Mouse (Mus musculus): ENCODE data around the gene Ly6c1. TPM values are rescaled to one million over a fixed set of nuclear protein-coding genes. Genes with fewer than 3 reads are reported as not detected.
"Not testable (repeated sequence)": the region's sequence is repeated elsewhere in the genome, so short reads cannot be mapped to it uniquely, and the experiment has no call there.

Ly6c1 gene
- total RNA-seq (2012; rRNA removed) (not detected in 2 replicates), total RNA-seq (2014; rRNA removed) (0.70 TPM in 1 of 2 replicates, not detected in the other), polyA plus RNA-seq (2012; ENCODE audit: insufficient read length, low read depth) (not detected in 2 replicates)

- H3K4me1 ChIP-seq (ENCODE audit: control insufficient read depth in 1 of 2, insufficient read depth in 2 of 2); H3K27me3 ChIP-seq (replicated peaks); dilution Hi-C loops (cut with MboI; ENCODE audit: extremely low pct_ligation_motif_present, extremely low pct_unique_long_range_greater_than_20kb, low sequenced_read_pairs); H3K27ac ChIP-seq (ENCODE audit: insufficient read depth, low read depth); H3K36me3 ChIP-seq (replicated peaks in 1 of 2; ENCODE audit: control insufficient read depth in 1 of 2, insufficient read depth in 1 of 2, low read length in 1 of 2); H3K9me3 ChIP-seq (replicated peaks; ENCODE audit: low read length); DNase-seq (ENCODE audit: extremely low read depth); in situ Hi-C loops (cut with MboI; ENCODE audit: low pct_ligation_motif_present, low pct_unique_long_range_greater_than_20kb, low sequenced_read_pairs); H3K79me2 ChIP-seq (replicated peaks; ENCODE audit: control insufficient read depth, extremely low read depth, insufficient read depth, poor library complexity, severe bottlenecking); H3K9ac ChIP-seq (ENCODE audit: insufficient read depth, low read depth); H3K4me3 ChIP-seq (replicated peaks in 1 of 3; ENCODE audit: low read depth in 2 of 3, low read length in 2 of 3, poor library complexity in 1 of 3); H3K4me2 ChIP-seq (ENCODE audit: insufficient read depth, low read depth, poor library complexity, severe bottlenecking): not testable (repeated sequence)
These were observed at the start of gene Ly6c1 for GRCm38 (mm10) chr15:75048642-75049261. Gene Ly6c1 (minus strand): TSS chr15:75048830.

GRCm38 (mm10) chr15:75088041-75088440, 39.4 kb upstream of the Ly6c1 start:
- H3K9me3 ChIP-seq (replicated peaks; ENCODE audit: low read length); H3K4me3 ChIP-seq (replicated peaks in 1 of 3; ENCODE audit: low read depth in 2 of 3, low read length in 2 of 3, poor library complexity in 1 of 3); H3K27ac ChIP-seq (ENCODE audit: insufficient read depth, low read depth); H3K4me1 ChIP-seq (ENCODE audit: control insufficient read depth in 1 of 2, insufficient read depth in 2 of 2); H3K36me3 ChIP-seq (replicated peaks in 1 of 2; ENCODE audit: control insufficient read depth in 1 of 2, insufficient read depth in 1 of 2, low read length in 1 of 2); H3K9ac ChIP-seq (ENCODE audit: insufficient read depth, low read depth); in situ Hi-C loops (cut with MboI; ENCODE audit: low pct_ligation_motif_present, low pct_unique_long_range_greater_than_20kb, low sequenced_read_pairs); H3K4me2 ChIP-seq (ENCODE audit: insufficient read depth, low read depth, poor library complexity, severe bottlenecking); H3K79me2 ChIP-seq (replicated peaks; ENCODE audit: control insufficient read depth, extremely low read depth, insufficient read depth, poor library complexity, severe bottlenecking); H3K27me3 ChIP-seq (replicated peaks); dilution Hi-C loops (cut with MboI; ENCODE audit: extremely low pct_ligation_motif_present, extremely low pct_unique_long_range_greater_than_20kb, low sequenced_read_pairs): not testable (repeated sequence)
- DNase-seq (ENCODE audit: extremely low read depth), result peak; percentile 10
- TF ChIP-seq CTCF (conservative IDR thresholded peaks at IDR 0.05 in 1 of 2, IDR thresholded peaks at IDR 0.05 in 1 of 2; ENCODE audit: low read depth in 2 of 2, low read length in 2 of 2), result 0 out of 4 replicates have a peak, but pooled peaks of 1 of the 2 experiments have one; percentile 33

DNA sequence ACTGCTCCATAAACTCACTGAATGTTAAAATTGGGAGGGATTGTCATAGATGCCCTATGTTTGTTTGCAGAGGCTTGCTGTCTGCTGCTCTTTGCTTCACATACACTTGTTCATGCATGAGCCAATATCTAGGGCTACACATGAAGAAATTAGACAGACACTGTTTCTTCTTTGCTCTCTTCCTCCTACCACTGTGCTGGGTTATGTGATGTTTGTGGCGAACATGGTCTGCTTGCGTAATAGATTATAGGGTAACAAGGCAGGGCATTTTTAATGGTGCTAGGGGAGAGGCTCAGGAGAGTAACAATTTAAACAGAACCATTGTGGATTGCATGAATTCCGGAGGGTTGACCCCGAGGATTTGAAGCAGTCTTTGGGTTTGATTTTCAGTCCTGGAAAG, 21.3 kb upstream of the Ly6c1 start:
- in situ Hi-C loops (cut with MboI; ENCODE audit: low pct_ligation_motif_present, low pct_unique_long_range_greater_than_20kb, low sequenced_read_pairs), result no loop called here
- peaks cover 0 to 8% of the 10 kb centered on the region in 2 experiments; a peak in 2 of 4 replicates for H3K4me1 ChIP-seq (ENCODE audit: control insufficient read depth in 1 of 2, insufficient read depth in 2 of 2)
- H3K9me3 ChIP-seq (replicated peaks; ENCODE audit: low read length), result no peaks in the 10 kb centered on the region
- no peak for DNase-seq (ENCODE audit: extremely low read depth)
- no peak overlapping the region for H3K4me3 ChIP-seq (replicated peaks in 1 of 3; ENCODE audit: low read depth in 2 of 3, low read length in 2 of 3, poor library complexity in 1 of 3)
- H3K27ac ChIP-seq (ENCODE audit: insufficient read depth, low read depth), result no peak overlapping the region
- no peaks in the 10 kb centered on the region for H3K27me3 ChIP-seq (replicated peaks)
- no peaks in the 10 kb centered on the region for H3K36me3 ChIP-seq (replicated peaks in 1 of 2; ENCODE audit: control insufficient read depth in 1 of 2, insufficient read depth in 1 of 2, low read length in 1 of 2)
- TF ChIP-seq EP300 (IDR thresholded peaks at IDR 0.05; ENCODE audit: low read length) (no peak), ZC3H11A (IDR thresholded peaks at IDR 0.05; ENCODE audit: low read depth, low read length) (no peak), NRF1 (IDR thresholded peaks at IDR 0.05; ENCODE audit: low read depth, low read length) (no peak), JUN (IDR thresholded peaks at IDR 0.05; ENCODE audit: insufficient read depth, low read depth, low read length) (no peak), MAX (IDR thresholded peaks at IDR 0.05; ENCODE audit: low read length) (no peak), RAD21 (IDR thresholded peaks at IDR 0.05; ENCODE audit: low read depth, low read length) (no peak), CHD2 (IDR thresholded peaks at IDR 0.05; ENCODE audit: low read length) (no peak), JUND (conservative IDR thresholded peaks at IDR 0.05; ENCODE audit: low read depth, low read length) (no peak), ELF1 (IDR thresholded peaks at IDR 0.05; ENCODE audit: low read depth, low read length) (no peak), KAT2A (IDR thresholded peaks at IDR 0.05; ENCODE audit: insufficient replicate concordance, low read length) (no peak)
- no peak overlapping the region for H3K9ac ChIP-seq (ENCODE audit: insufficient read depth, low read depth)
- dilution Hi-C loops (cut with MboI; ENCODE audit: extremely low pct_ligation_motif_present, extremely low pct_unique_long_range_greater_than_20kb, low sequenced_read_pairs), result no loop called here
- no peaks in the 10 kb centered on the region for H3K79me2 ChIP-seq (replicated peaks; ENCODE audit: control insufficient read depth, extremely low read depth, insufficient read depth, poor library complexity, severe bottlenecking)
- no peak overlapping the region for H3K4me2 ChIP-seq (ENCODE audit: insufficient read depth, low read depth, poor library complexity, severe bottlenecking)
